Mouse (Mus musculus) ES-E14 (cell line): ENCODE data around the gene Prkag2.

Experiments used
- ZC3H11A ChIP-seq: IDR thresholded peaks from 2 replicates; pipeline ENCODE4 v1.6.1; 2012; ENCODE audit warnings: low read depth, mild to moderate bottlenecking, inconsistent platforms, low read length, borderline replicate concordance
- ZNF384 ChIP-seq: IDR thresholded peaks from 2 replicates; pipeline ENCODE4 v1.6.1; 2012; ENCODE audit warnings: low read depth, low read length, inconsistent platforms

DNA sequence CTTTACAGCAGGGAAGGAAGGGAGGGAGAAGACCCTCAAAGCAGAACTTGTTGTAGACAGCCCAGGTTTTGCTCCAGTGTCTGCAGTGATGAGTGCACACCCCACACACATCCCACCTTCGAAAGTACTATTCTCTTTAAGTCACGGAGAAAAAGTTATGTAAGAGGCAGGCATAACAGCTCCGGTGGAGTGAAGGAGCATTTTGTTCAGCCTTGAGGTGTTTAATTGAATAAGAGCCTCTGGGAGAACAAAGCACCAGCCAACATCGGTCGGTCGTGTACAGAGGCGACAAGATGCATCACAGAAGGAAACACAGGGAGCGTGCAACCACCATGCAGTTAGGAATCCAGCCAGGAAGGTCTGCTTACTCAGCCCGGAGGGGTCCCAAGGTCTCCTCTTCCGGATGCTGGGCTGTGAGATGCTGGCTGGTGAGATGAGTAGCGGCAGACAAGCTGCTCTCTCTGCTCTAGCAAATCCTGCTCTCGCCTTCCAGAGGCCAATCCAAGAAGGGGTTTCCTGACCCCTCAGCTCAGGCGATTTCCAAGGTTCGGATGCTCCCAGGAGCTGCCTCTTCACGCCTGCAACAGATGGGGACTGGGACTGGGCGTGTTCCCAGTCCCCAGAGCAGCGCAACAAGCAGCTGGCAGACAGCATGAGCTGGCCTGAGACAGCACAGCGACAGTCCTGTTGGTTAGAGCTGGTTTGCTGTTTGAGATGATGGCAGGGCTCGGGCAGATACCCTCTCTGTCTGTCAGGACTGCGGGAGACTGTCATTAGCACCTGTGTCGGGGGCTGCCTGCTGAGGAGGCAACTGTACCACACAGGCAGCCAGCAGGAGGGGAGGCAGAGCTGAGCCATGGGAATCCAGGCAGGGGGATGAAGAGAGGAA, 41.3 kb downstream of the Prkag2 start:
- TF ChIP-seq ZC3H11A (no peak), ZNF384 (no peak)
